Mouse (Mus musculus): ENCODE measurements around the gene Gdpd5. TPM values are rescaled to one million over a fixed set of nuclear protein-coding genes. Genes with fewer than 3 reads are reported as not detected.

Gene Gdpd5
- polyA plus RNA-seq, 1 experiment from 2014 or later, result 25.9 TPM

DNA sequence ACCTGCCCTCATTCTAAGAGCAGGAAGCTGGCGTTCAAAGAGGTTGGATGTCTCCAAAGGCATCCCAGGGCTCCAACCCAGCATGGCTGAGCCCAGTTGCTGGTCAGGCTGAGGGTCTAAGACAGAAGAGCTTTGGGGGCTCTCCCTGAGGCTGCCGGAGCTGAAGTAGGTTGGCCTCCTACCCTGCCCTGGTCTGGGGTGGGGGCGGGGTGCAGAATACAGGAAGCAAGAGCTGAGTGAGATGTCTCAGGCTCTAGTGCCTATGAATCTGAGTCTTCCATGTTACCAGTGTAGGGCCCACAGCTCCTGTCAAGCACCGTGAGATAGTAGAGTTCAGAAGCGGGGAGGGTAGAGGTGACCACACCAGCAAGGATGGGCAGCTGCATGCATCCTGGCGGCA is 51.6 kb downstream of the Gdpd5 start:
- Histone ChIP-seq H3K36me3 (ENCODE audit: control insufficient read depth, insufficient read depth, low read length) (no peaks in the 10 kb centered on the region), H3K4me3 (ENCODE audit: low read depth, low read length) (no peak overlapping the region), H3K4me2 (replicated peaks; ENCODE audit: low read depth, low read length) (no peak overlapping the region), H3K9ac (ENCODE audit: low read depth, low read length) (no peak overlapping the region), H3K27ac (ENCODE audit: low read depth, low read length) (no peak overlapping the region), H3K27me3 (ENCODE audit: control insufficient read depth, insufficient read depth, low read length) (no peaks in the 10 kb centered on the region), H3K4me1 (replicated peaks; ENCODE audit: control insufficient read depth, insufficient read depth, low read length) (peaks cover 7% of the 10 kb centered on the region), H3K9me3 (ENCODE audit: control insufficient read depth, low read length) (no peaks in the 10 kb centered on the region)
- ATAC-seq (ENCODE audit: low FRiP score) (no peak), DNase-seq (ENCODE audit: low spot score) (no peak)
- WGBS, result 88% methylated on average over 6 of the region's 6 CpGs

- Histone ChIP-seq H3K36me3 (ENCODE audit: control insufficient read depth, insufficient read depth, low read length) (no peaks in the 10 kb centered on the region), H3K9me3 (ENCODE audit: control insufficient read depth, low read length) (no peaks in the 10 kb centered on the region), H3K4me1 (replicated peaks; ENCODE audit: control insufficient read depth, insufficient read depth, low read length) (peaks cover 7% of the 10 kb centered on the region), H3K4me3 (ENCODE audit: low read depth, low read length) (no peak overlapping the region), H3K4me2 (replicated peaks; ENCODE audit: low read depth, low read length) (no peak overlapping the region), H3K27ac (ENCODE audit: low read depth, low read length) (no peak overlapping the region), H3K27me3 (ENCODE audit: control insufficient read depth, insufficient read depth, low read length) (no peaks in the 10 kb centered on the region), H3K9ac (ENCODE audit: low read depth, low read length) (no peak overlapping the region)
- DNase-seq (ENCODE audit: low spot score), result no peak
- no peak for ATAC-seq (ENCODE audit: low FRiP score)
- WGBS, result 52% methylated on average over 12 of the region's 12 CpGs
These were observed 53.5 kb downstream of the Gdpd5 start for GRCm38 (mm10) chr7:99434672-99435250.

DNA sequence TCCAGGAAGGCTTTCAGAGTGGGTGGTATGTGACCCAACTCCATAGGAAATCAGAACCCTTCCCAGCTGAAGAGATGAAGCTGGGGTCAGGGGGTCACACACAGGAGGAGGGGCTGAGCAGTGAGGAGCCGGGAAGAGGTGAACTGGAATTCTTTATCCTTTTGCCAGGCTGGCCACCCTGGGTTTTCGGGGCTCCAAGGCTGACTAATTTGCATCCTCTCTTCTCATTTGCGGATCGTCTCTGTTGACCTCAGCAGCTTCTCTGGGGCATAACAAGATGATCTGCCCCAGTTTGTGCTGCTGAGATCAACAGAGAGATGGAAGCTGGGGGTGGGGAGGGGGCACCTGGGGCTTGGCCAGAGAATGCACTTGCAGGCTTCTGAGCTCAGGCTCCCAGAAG is 55.3 kb downstream of the Gdpd5 start:
- H3K4me1 ChIP-seq (replicated peaks; ENCODE audit: control insufficient read depth, insufficient read depth, low read length), result peaks cover 7% of the 10 kb centered on the region
- 3% methylated on average over 4 of the region's 4 CpGs for WGBS
- H3K9me3 ChIP-seq (ENCODE audit: control insufficient read depth, low read length), result no peaks in the 10 kb centered on the region
- H3K9ac ChIP-seq (ENCODE audit: low read depth, low read length), result no peak overlapping the region
- ATAC-seq (ENCODE audit: low FRiP score) (no peak), DNase-seq (ENCODE audit: low spot score) (peak; percentile 21)
- no peaks in the 10 kb centered on the region for H3K36me3 ChIP-seq (ENCODE audit: control insufficient read depth, insufficient read depth, low read length)
- peak overlapping the region; percentile 56; the same call in 1 of the 2 replicates for H3K27ac ChIP-seq (ENCODE audit: low read depth, low read length)
- H3K4me2 ChIP-seq (replicated peaks; ENCODE audit: low read depth, low read length), result no peak overlapping the region
- no peak overlapping the region for H3K4me3 ChIP-seq (ENCODE audit: low read depth, low read length)
- no peaks in the 10 kb centered on the region for H3K27me3 ChIP-seq (ENCODE audit: control insufficient read depth, insufficient read depth, low read length)

- peaks cover 7% of the 10 kb centered on the region for H3K4me1 ChIP-seq (replicated peaks; ENCODE audit: control insufficient read depth, insufficient read depth, low read length)
- no peaks in the 10 kb centered on the region for H3K27me3 ChIP-seq (ENCODE audit: control insufficient read depth, insufficient read depth, low read length)
- H3K27ac ChIP-seq (ENCODE audit: low read depth, low read length), result no peak overlapping the region
These were observed 57.7 kb downstream of the Gdpd5 start for GRCm38 (mm10) chr7:99438881-99439280.

DNA sequence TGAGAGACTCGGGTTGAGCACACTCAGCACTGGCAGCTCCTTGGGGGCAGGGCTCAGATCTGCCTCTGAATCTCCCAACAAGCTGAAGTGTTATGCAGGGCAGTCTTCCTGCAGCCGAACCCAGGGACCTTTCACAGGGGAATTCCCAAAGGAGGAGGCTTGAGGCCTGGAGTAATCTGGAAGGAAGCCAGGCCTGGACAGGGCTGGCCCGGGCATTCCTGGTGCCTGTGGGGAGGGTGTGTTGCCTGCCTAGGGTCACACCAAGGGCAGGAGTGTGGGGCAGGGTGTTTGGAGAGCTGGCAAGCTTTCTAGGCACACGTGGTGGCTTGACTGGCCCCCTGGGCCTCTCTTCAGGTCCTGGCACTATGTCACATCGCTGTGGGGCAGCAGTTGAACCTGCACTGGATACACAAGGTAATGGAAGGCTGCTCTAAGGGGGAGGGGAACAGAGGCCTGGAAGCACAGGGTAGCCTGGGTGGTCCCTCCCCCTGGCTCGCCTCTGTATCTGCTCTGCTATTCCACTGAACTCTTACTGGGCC is 60.4 kb downstream of the Gdpd5 start:
- Histone ChIP-seq H3K4me2 (replicated peaks; ENCODE audit: low read depth, low read length) (no peak overlapping the region), H3K27me3 (ENCODE audit: control insufficient read depth, insufficient read depth, low read length) (no peaks in the 10 kb centered on the region), H3K4me1 (replicated peaks; ENCODE audit: control insufficient read depth, insufficient read depth, low read length) (peaks cover 7% of the 10 kb centered on the region), H3K9ac (ENCODE audit: low read depth, low read length) (0 out of 2 replicates have a peak overlapping the region, but pooled peaks have one; percentile 12), H3K36me3 (ENCODE audit: control insufficient read depth, insufficient read depth, low read length) (no peaks in the 10 kb centered on the region), H3K27ac (ENCODE audit: low read depth, low read length) (no peak overlapping the region), H3K4me3 (ENCODE audit: low read depth, low read length) (no peak overlapping the region), H3K9me3 (ENCODE audit: control insufficient read depth, low read length) (no peaks in the 10 kb centered on the region)
- WGBS, result 33% methylated on average over 6 of the region's 6 CpGs
- DNase-seq (ENCODE audit: low spot score) (peak; percentile 19), ATAC-seq (ENCODE audit: low FRiP score) (no peak)

More at GRCm38 (mm10) chr7:99438881-99439280, 57.7 kb downstream of the Gdpd5 start:
- Histone ChIP-seq H3K4me3 (ENCODE audit: low read depth, low read length) (no peak overlapping the region), H3K4me2 (replicated peaks; ENCODE audit: low read depth, low read length) (no peak overlapping the region), H3K9ac (ENCODE audit: low read depth, low read length) (no peak overlapping the region), H3K36me3 (ENCODE audit: control insufficient read depth, insufficient read depth, low read length) (no peaks in the 10 kb centered on the region), H3K9me3 (ENCODE audit: control insufficient read depth, low read length) (no peaks in the 10 kb centered on the region)
- DNase-seq (ENCODE audit: low spot score), result no peak
- 68% methylated on average over 10 of the region's 10 CpGs for WGBS
- no peak for ATAC-seq (ENCODE audit: low FRiP score)

DNA sequence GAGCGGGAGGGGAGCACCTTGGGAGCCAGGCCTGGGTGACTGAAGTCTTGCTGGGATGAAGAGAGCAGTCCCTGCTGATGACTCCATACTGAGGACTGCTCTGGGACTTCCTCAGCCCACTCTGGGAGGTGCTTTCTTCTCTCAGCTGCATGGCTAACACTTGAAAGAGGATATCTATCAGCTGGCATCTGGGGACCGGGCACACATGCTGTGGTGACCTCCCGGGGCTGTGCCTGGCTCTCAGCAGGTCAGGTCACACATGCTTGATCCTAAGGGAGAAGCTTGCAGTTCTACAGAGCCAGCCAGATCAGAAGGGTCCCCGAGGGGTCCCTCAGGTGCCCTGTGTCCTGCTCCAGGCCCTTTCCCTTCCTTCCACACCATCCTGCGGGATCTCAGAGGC is 62.0 kb downstream of the Gdpd5 start:
- Histone ChIP-seq H3K27me3 (ENCODE audit: control insufficient read depth, insufficient read depth, low read length) (no peaks in the 10 kb centered on the region), H3K4me1 (replicated peaks; ENCODE audit: control insufficient read depth, insufficient read depth, low read length) (peaks cover 3% of the 10 kb centered on the region; the same call in 1 of the 2 replicates), H3K27ac (ENCODE audit: low read depth, low read length) (no peak overlapping the region), H3K36me3 (ENCODE audit: control insufficient read depth, insufficient read depth, low read length) (no peaks in the 10 kb centered on the region), H3K4me2 (replicated peaks; ENCODE audit: low read depth, low read length) (no peak overlapping the region), H3K9me3 (ENCODE audit: control insufficient read depth, low read length) (no peaks in the 10 kb centered on the region), H3K4me3 (ENCODE audit: low read depth, low read length) (no peak overlapping the region), H3K9ac (ENCODE audit: low read depth, low read length) (no peak overlapping the region)
- ATAC-seq (ENCODE audit: low FRiP score) (no peak), DNase-seq (ENCODE audit: low spot score) (no peak)
- WGBS, result 59% methylated on average over 5 of the region's 5 CpGs

GRCm38 (mm10) chr7:99444012-99444411 is 62.8 kb downstream of the Gdpd5 start:
- peaks cover 5% of the 10 kb centered on the region; the same call in 1 of the 2 replicates for H3K4me1 ChIP-seq (replicated peaks; ENCODE audit: control insufficient read depth, insufficient read depth, low read length)
- no peaks in the 10 kb centered on the region for H3K36me3 ChIP-seq (ENCODE audit: control insufficient read depth, insufficient read depth, low read length)
- WGBS, result 68% methylated on average over 6 of the region's 6 CpGs
- ATAC-seq (ENCODE audit: low FRiP score), result no peak
- H3K27ac ChIP-seq (ENCODE audit: low read depth, low read length), result no peak overlapping the region
- no peak overlapping the region for H3K9ac ChIP-seq (ENCODE audit: low read depth, low read length)
- no peaks in the 10 kb centered on the region for H3K27me3 ChIP-seq (ENCODE audit: control insufficient read depth, insufficient read depth, low read length)
- no peak for DNase-seq (ENCODE audit: low spot score)
- no peak overlapping the region for H3K4me2 ChIP-seq (replicated peaks; ENCODE audit: low read depth, low read length)
- no peak overlapping the region for H3K4me3 ChIP-seq (ENCODE audit: low read depth, low read length)
- H3K9me3 ChIP-seq (ENCODE audit: control insufficient read depth, low read length), result no peaks in the 10 kb centered on the region

DNA sequence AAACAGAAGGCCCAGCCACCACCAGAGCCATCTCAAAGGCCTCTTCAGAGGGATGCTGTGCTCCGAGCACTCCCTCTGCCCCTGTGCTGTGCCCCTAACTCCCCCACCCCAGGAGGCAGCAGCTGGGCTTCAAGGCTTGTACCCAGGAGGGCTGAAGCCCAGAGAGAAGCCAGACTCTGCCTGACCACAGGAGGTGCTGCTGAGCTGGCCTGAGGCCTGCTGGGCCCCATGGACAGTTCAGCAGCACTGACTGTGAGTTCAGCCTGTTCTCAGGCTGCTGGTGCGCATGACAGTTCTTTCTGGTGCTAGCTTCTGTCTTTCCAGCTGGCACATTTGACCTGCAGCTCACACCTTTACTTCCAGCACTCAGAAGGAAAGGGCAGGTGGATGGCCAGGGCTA is 64.6 kb downstream of the Gdpd5 start:
- ATAC-seq (ENCODE audit: low FRiP score) (no peak), DNase-seq (ENCODE audit: low spot score) (peak; percentile 42)
- WGBS, result 63% methylated on average over 2 of the region's 2 CpGs

GRCm38 (mm10) chr7:99447323-99447722 is 66.1 kb downstream of the Gdpd5 start:
- H3K4me3 ChIP-seq (ENCODE audit: low read depth, low read length), result no peak overlapping the region
- H3K9me3 ChIP-seq (ENCODE audit: control insufficient read depth, low read length), result no peaks in the 10 kb centered on the region
- no peak overlapping the region for H3K9ac ChIP-seq (ENCODE audit: low read depth, low read length)
- no peaks in the 10 kb centered on the region for H3K27me3 ChIP-seq (ENCODE audit: control insufficient read depth, insufficient read depth, low read length)
- no peaks in the 10 kb centered on the region for H3K36me3 ChIP-seq (ENCODE audit: control insufficient read depth, insufficient read depth, low read length)
- no peak overlapping the region for H3K4me2 ChIP-seq (replicated peaks; ENCODE audit: low read depth, low read length)
- 41% methylated on average over 5 of the region's 5 CpGs for WGBS
- no peak overlapping the region for H3K27ac ChIP-seq (ENCODE audit: low read depth, low read length)
- H3K4me1 ChIP-seq (replicated peaks; ENCODE audit: control insufficient read depth, insufficient read depth, low read length), result peaks cover 7% of the 10 kb centered on the region
- DNase-seq (ENCODE audit: low spot score), result no peak
- ATAC-seq (ENCODE audit: low FRiP score), result no peak

More for the DNA sequence above, 64.6 kb downstream of the Gdpd5 start:
- Histone ChIP-seq H3K9me3 (ENCODE audit: control insufficient read depth, low read length) (no peaks in the 10 kb centered on the region), H3K4me1 (replicated peaks; ENCODE audit: control insufficient read depth, insufficient read depth, low read length) (peaks cover 7% of the 10 kb centered on the region), H3K27me3 (ENCODE audit: control insufficient read depth, insufficient read depth, low read length) (no peaks in the 10 kb centered on the region), H3K4me3 (ENCODE audit: low read depth, low read length) (no peak overlapping the region), H3K4me2 (replicated peaks; ENCODE audit: low read depth, low read length) (no peak overlapping the region), H3K36me3 (ENCODE audit: control insufficient read depth, insufficient read depth, low read length) (no peaks in the 10 kb centered on the region), H3K9ac (ENCODE audit: low read depth, low read length) (no peak overlapping the region), H3K27ac (ENCODE audit: low read depth, low read length) (peak overlapping the region; percentile 18; the same call in 1 of the 2 replicates)
